Mouse (Mus musculus): ENCODE measurements around the gene Gm28308.

- peak; percentile 93 for TF ChIP-seq CTCF (IDR thresholded peaks at IDR 0.05)
- TF ChIP-seq POLR2A (IDR thresholded peaks at IDR 0.05; ENCODE audit: insufficient read depth, low read depth, low read length), result no peak
Measured at GRCm38 (mm10) chr6:52256956-52257355, 43.8 kb upstream of the Gm28308 start.

Measured in heart, adult 2 months (tissue).